Mouse (Mus musculus) embryonic facial prominence, embryonic 14.5 days (tissue): ENCODE measurements around the gene Slc27a3. TPM values are rescaled to one million over a fixed set of nuclear protein-coding genes. Genes with fewer than 3 reads are reported as not detected.

Source experiments
- ATAC-seq: fragments of 200-750 bp; cut with Nextera tagmentation; 2 replicates; pipeline ENCODE4 v1.8.0; 2017; ENCODE audit warnings: low read depth, moderate number of reproducible peaks, moderate TSS enrichment
- DNase-seq: peaks from one replicate; pipeline ENCODE4 v3.0.0-alpha.2; 2015; ENCODE audit warnings: low spot score
- H3K27ac ChIP-seq: fragments of 300-500 bp; sonication (generic); replicated peaks from 2 replicates; pipeline ENCODE4 v1.5.1; 2014; ENCODE audit warnings: low read depth, mild to moderate bottlenecking, low read length, moderate library complexity
- H3K27me3 ChIP-seq: fragments of 300-500 bp; sonication (generic); replicated peaks from 2 replicates; pipeline ENCODE4 v1.6.1; 2014; ENCODE audit warnings: low read length; ENCODE audit not compliant: control insufficient read depth, insufficient read depth
- H3K36me3 ChIP-seq: fragments of 300-500 bp; sonication (generic); 2 replicates; pipeline ENCODE4 v1.6.1; 2014; ENCODE audit warnings: low read length, mixed read lengths; ENCODE audit not compliant: control insufficient read depth, insufficient read depth
- H3K4me1 ChIP-seq: fragments of 300-500 bp; sonication (generic); 2 replicates; pipeline ENCODE4 v1.6.1; 2014; ENCODE audit warnings: antibody characterized with exemption, low read length; ENCODE audit not compliant: control insufficient read depth, insufficient read depth
- H3K4me2 ChIP-seq: fragments of 300-500 bp; sonication (generic); 2 replicates; pipeline ENCODE4 v1.6.1; 2014; ENCODE audit warnings: low read depth, mild to moderate bottlenecking, low read length, moderate library complexity, mixed read lengths
- H3K4me3 ChIP-seq: fragments of 300-500 bp; sonication (generic); 2 replicates; pipeline ENCODE4 v1.5.1; 2014; ENCODE audit warnings: low read depth, mild to moderate bottlenecking, low read length
- H3K9ac ChIP-seq: fragments of 300-500 bp; sonication (generic); 2 replicates; pipeline ENCODE4 v1.6.1; 2014; ENCODE audit warnings: low read depth, mild to moderate bottlenecking, low read length, moderate library complexity, mixed read lengths
- H3K9me3 ChIP-seq: fragments of 300-500 bp; sonication (generic); 2 replicates; pipeline ENCODE4 v1.6.1; 2016; ENCODE audit warnings: low read length; ENCODE audit not compliant: control insufficient read depth
- WGBS: fragments of 180-500 bp; shearing (Covaris S2); extraction: QIAGEN DNeasy Blood & Tissue Kit; methylation state at CpG from one replicate; pipeline ENCODE4 v1.1.7; 2014; 5-methylcytosine and 5-hydroxymethylcytosine counted together
- polyA plus RNA-seq: library from polyadenylated mRNA; unstranded; fragments of >200 nt; fragmentation: Nextera tagmentation; extraction: Ambion mirVana; gene quantifications from 2 replicates; pipeline ENCODE4 v1.2.1, GENCODE M21; 2014

Slc27a3 gene
- polyA plus RNA-seq, 1 experiment from 2014 or later: 24.3 TPM

DNA sequence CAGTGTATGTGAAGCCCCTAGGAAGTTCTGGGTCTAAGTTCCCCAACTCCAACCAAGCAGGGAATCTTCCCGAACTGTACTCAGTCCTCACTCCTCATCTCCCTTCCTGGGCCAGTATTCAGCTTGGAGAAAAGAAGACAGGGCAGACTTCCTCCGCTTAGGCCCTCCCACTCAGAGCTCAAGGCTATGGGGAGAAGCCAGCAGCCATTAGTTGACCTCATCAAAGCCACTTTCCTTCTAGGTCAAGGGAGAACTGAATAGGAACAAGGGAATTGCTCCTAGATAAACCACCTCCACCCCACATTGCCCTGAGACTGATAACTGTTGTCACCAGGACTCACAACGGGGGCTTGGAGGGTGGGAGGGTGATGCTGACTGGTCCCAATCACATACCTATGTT, 14.4 kb upstream of the Slc27a3 start:
- H3K4me2 ChIP-seq: no peak overlapping the region
- H3K4me1 ChIP-seq: no peaks in the 10 kb centered on the region
- H3K9ac ChIP-seq: no peak overlapping the region
- DNase-seq: no peak
- no peaks in the 10 kb centered on the region for H3K27me3 ChIP-seq
- H3K4me3 ChIP-seq: no peak overlapping the region
- peaks cover 99% of the 10 kb centered on the region for H3K36me3 ChIP-seq
- no peaks in the 10 kb centered on the region for H3K9me3 ChIP-seq
- WGBS: 93% methylated on average over 3 of the region's 3 CpGs
- no peak overlapping the region for H3K27ac ChIP-seq
- no peak for ATAC-seq

DNA sequence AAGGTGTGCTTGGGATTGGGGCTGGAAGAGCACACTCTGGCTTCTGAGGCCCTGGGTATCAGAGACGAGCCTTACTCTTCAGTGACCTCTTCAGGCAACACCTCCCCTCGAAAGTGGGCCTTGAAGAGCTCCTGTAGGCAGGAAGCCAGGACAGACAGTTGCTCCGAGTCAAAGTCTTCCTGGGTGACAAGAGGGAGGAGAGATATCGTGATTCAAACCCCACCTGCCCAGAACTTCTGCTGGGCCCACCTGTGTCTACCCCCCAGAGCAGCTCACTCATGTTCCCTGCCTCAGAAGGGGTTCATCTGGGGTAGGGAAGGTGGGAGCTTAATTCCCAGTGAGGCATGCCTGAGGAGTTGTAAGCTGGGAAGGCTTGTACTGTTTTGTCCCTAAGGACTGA, 11.3 kb upstream of the Slc27a3 start:
- peaks cover 100% of the 10 kb centered on the region for H3K36me3 ChIP-seq
- no peak overlapping the region for H3K27ac ChIP-seq
- DNase-seq (no peak), ATAC-seq (no peak)
- 80% methylated on average over 4 of the region's 4 CpGs for WGBS
- H3K9me3 ChIP-seq: no peaks in the 10 kb centered on the region
- no peaks in the 10 kb centered on the region for H3K4me1 ChIP-seq
- H3K4me3 ChIP-seq: no peak overlapping the region
- H3K9ac ChIP-seq: no peak overlapping the region
- H3K27me3 ChIP-seq: no peaks in the 10 kb centered on the region
- no peak overlapping the region for H3K4me2 ChIP-seq

- no peak for DNase-seq
- H3K27me3 ChIP-seq: no peaks in the 10 kb centered on the region
- WGBS: 90% methylated on average over 3 of the region's 3 CpGs
- no peak overlapping the region for H3K4me3 ChIP-seq
- H3K9ac ChIP-seq: no peak overlapping the region
- peaks cover 10% of the 10 kb centered on the region for H3K4me1 ChIP-seq
- H3K4me2 ChIP-seq: no peak overlapping the region
- H3K36me3 ChIP-seq: peaks cover 99% of the 10 kb centered on the region
- no peak for ATAC-seq
- no peak overlapping the region for H3K27ac ChIP-seq
- no peaks in the 10 kb centered on the region for H3K9me3 ChIP-seq
These were observed 5.9 kb upstream of the Slc27a3 start for GRCm38 (mm10) chr3:90395629-90396028.

- H3K36me3 ChIP-seq: peaks cover 69% of the 10 kb centered on the region
- H3K4me1 ChIP-seq: peaks cover 28% of the 10 kb centered on the region
- H3K9me3 ChIP-seq: no peaks in the 10 kb centered on the region
- no peak overlapping the region for H3K4me3 ChIP-seq
- H3K27ac ChIP-seq: no peak overlapping the region
- H3K4me2 ChIP-seq: no peak overlapping the region
- DNase-seq (no peak), ATAC-seq (no peak)
- no peak overlapping the region for H3K9ac ChIP-seq
- WGBS: 90% methylated on average over 3 of the region's 3 CpGs
- H3K27me3 ChIP-seq: no peaks in the 10 kb centered on the region
These were observed 2.9 kb upstream of the Slc27a3 start for GRCm38 (mm10) chr3:90392661-90393060.

GRCm38 (mm10) chr3:90391941-90392340, 2.2 kb upstream of the Slc27a3 start:
- Histone ChIP-seq H3K4me1 (peaks cover 35% of the 10 kb centered on the region), H3K9ac (no peak overlapping the region), H3K36me3 (peaks cover 66% of the 10 kb centered on the region), H3K4me3 (no peak overlapping the region), H3K27ac (no peak overlapping the region), H3K9me3 (no peaks in the 10 kb centered on the region), H3K27me3 (no peaks in the 10 kb centered on the region), H3K4me2 (no peak overlapping the region)
- ATAC-seq (no peak), DNase-seq (no peak)
- 82% methylated on average over 8 of the region's 8 CpGs for WGBS

GRCm38 (mm10) chr3:90391004-90391403, 1.3 kb upstream of the Slc27a3 start:
- peak overlapping the region; percentile 92 for H3K27ac ChIP-seq
- no peak overlapping the region for H3K4me3 ChIP-seq
- ATAC-seq (no peak), DNase-seq (no peak)
- H3K27me3 ChIP-seq: no peaks in the 10 kb centered on the region
- H3K9ac ChIP-seq: peak overlapping the region; percentile 86; the same call in 1 of the 2 replicates
- peaks cover 66% of the 10 kb centered on the region for H3K36me3 ChIP-seq
- peaks cover 35% of the 10 kb centered on the region for H3K4me1 ChIP-seq
- no peaks in the 10 kb centered on the region for H3K9me3 ChIP-seq
- peak overlapping the region; percentile 98 for H3K4me2 ChIP-seq
- WGBS: 49% methylated on average over 4 of the region's 4 CpGs

- no peaks in the 10 kb centered on the region for H3K9me3 ChIP-seq
- H3K9ac ChIP-seq: peak overlapping the region; percentile 86
- peaks cover 35% of the 10 kb centered on the region for H3K4me1 ChIP-seq
- no peaks in the 10 kb centered on the region for H3K27me3 ChIP-seq
- DNase-seq (peak; percentile 70), ATAC-seq (peak; percentile 75)
- H3K4me2 ChIP-seq: peak overlapping the region; percentile 98
- 3% methylated on average over 47 of the region's 53 CpGs for WGBS
- H3K36me3 ChIP-seq: peaks cover 59% of the 10 kb centered on the region
- H3K27ac ChIP-seq: peak overlapping the region; percentile 92
- peak overlapping the region; percentile 77 for H3K4me3 ChIP-seq
These were observed 820 bp downstream of the Slc27a3 start for GRCm38 (mm10) chr3:90388726-90389510.

DNA sequence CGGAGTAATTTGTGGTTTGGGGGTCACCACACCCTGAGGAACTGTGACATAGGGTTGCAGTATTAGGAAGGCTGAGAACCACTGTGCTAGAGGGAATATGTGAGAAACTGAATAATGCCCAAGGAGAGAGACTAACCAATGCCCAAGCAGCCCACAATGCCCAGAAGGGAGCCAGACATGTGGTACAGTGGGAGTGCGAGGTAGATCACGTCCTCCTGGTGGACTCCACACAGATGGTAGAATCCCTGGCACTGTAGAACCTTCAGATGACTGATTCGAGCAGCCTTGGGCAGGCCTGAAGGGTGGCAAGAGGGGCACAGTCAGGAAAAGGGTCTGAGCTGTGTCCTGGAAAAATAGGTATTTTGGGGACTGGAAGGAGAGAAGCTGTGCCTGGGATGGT, 1.5 kb downstream of the Slc27a3 start:
- Histone ChIP-seq H3K4me3 (peak overlapping the region; percentile 77), H3K27me3 (no peaks in the 10 kb centered on the region), H3K9ac (peak overlapping the region; percentile 86; the same call in 1 of the 2 replicates), H3K4me2 (peak overlapping the region; percentile 98), H3K36me3 (peaks cover 52% of the 10 kb centered on the region), H3K27ac (no peak overlapping the region), H3K4me1 (peaks cover 35% of the 10 kb centered on the region), H3K9me3 (no peaks in the 10 kb centered on the region)
- ATAC-seq (no peak), DNase-seq (no peak)
- 67% methylated on average over 4 of the region's 4 CpGs for WGBS

GRCm38 (mm10) chr3:90387483-90387882, 2.3 kb downstream of the Slc27a3 start:
- Histone ChIP-seq H3K9ac (peak overlapping the region; percentile 86; the same call in 1 of the 2 replicates), H3K4me1 (peaks cover 35% of the 10 kb centered on the region), H3K27ac (no peak overlapping the region; the same call in 1 of the 2 replicates), H3K9me3 (no peaks in the 10 kb centered on the region), H3K4me3 (peak overlapping the region; percentile 77), H3K4me2 (peak overlapping the region; percentile 98), H3K36me3 (peaks cover 45% of the 10 kb centered on the region), H3K27me3 (no peaks in the 10 kb centered on the region)
- ATAC-seq (no peak), DNase-seq (peak; percentile 32)
- 41% methylated on average over 11 of the region's 11 CpGs for WGBS
